Mouse (Mus musculus): ENCODE results near the gene Tmem51.

Gene Tmem51

DNA sequence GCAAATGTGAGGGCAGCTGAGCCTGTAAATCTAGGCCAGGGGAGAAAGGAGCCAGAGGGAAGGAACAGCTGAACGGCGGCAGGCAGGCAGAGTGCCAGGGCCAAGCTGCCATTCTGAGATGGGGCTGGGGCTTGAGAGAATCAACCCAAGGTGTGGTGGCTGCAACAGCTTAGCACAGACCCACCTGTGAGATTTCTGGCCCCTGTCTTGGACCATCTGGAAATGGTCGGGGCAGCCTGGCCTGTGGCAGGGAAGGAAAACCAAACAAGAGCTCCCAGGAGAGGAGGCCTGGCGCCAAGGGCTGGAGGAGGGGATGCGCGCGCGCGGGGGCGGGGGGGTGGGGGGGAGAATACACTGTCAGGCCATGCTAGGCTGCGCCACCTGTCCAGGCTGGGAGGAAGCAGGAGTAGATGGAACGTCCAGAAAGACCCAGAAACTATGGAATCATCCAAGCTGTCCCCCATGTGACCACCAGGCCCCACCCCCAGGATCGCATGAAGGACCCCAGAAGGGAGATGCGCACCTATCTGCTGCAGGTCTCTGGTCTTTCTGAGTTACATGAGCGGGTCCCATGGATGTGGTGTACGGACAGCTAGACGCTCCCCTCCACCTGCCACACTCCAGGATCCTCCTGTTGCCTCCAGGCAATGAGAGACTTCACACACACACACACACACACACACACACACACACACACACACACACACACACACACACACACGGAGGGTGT, 3.0 kb downstream of the Tmem51 start:
- DNase-seq: no peak

DNA sequence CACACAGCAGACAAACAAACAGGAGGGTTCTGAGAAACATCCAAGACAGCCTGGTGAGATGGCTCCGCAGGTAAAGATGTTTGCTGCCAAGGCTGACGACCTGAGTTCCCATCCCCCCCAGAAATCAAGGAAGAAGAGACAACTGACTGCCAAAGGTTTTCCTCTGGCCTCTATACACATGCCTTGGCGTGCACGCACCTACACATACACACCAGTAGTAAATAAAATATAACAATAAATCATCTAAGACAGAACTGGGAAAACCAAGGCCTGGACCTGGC, 3.7 kb downstream of the Tmem51 start:
- no peak for DNase-seq

DNA sequence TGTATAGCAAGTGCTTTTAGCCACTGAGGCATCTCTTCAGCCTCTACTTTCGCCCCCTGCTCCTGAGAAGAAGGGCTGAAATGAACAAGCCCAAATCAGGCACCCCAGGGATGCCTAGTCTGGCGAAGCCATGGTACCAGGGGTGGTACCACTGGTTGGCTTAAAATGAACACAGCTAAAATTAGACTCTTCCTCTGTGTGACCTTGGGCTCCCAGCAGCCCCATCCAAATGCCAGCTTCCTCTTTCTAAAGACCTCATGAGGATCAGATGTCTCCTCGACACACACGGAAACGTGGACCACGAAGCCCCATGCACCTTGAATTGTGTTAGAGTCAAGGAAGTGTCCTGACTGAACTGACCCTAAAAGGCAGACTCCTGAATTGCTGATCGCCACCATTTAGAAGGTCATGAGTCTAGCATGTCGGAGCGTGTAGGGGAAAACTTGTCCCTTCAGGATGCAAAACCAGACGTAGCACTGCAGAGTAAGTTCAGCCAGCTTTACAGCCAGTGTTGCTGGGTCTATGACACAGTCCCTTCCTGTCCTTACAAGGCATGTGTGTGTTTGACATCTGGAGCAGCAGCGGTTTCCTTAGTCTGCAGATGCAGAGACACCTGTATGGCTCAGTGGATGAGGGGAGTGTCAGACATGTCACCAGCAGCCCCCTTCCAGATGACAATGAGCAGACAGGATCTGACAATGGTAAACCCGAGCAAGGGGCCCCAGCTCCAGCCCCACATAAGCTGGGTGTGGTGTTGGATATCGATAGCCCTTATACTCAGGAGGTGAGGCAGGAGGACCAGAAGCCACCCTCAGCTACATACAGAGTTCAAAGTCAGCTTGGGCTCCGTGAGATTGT, 4.2 kb downstream of the Tmem51 start:
- DNase-seq: no peak

DNA sequence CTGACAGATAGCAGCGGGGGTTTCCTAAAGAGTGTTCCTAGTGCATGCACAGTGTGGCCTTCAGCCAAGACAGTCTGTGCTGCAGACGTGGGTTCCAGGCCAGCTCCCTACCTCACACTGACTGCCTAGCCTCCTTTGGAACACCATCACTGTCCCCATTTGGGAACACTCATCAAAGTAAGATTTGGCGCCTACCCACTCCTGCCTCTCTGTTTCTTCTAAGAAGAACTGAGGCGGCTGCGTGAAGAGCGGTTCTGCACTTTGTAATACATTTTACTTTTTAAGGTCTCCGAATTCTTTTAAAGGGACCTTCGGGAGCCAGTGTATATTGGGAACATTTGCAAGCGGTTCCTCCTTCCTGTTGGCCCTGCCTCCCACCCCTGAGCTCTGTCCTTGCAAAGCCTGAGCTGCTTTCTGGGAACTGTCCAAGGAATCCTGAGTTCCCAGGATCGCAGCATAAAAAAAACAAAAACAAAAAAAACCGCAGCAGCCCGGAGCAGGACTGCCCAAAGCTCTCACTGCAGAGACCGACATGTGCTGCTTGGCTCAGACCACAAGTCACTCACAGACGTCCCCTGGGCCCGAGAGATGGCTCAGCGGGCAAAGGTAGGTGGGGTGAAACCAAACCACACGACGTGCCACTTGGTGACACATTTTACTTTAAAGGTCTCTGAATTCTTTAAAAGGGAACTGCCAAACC, 6.4 kb downstream of the Tmem51 start:
- no peak for DNase-seq

DNA sequence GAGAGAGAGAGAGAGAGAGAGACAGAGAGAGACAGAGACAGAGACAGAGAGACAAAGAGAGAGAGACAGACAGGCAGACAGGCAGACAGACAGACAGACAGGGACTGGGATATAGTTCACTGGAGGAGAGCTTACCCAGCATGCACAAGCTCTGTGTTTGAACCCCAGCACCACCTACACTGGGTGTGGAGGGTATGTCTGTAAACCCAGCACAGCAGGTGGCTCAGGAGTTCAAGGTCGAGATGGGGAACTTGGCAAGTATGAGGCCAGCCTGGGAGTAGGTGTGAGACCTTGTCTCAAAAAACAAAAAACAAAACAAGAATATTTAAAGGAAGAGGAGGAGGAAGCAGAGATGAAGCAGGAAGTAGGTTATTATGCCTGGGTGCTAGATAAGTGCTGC, 7.2 kb downstream of the Tmem51 start:
- DNase-seq: no peak

DNA sequence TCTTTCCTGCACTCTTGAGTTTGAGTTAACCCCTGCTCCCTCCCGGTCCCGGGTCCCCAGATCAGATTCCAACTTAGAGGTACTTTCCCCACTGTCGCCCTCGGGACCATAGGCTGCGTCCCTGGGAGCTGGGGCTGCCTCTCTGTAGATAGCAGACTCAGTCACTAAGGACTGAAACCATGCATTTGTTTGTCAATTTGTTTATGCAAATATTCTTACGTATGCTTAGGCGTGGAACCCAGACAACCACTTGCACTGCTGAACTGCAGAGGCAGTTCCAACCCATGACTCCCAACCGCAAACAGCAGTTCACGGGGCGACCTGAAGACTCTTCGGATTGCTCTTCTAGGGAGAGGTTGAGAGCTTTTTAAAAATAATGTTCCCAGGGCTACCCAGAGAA, 8.2 kb downstream of the Tmem51 start:
- DNase-seq: no peak

DNA sequence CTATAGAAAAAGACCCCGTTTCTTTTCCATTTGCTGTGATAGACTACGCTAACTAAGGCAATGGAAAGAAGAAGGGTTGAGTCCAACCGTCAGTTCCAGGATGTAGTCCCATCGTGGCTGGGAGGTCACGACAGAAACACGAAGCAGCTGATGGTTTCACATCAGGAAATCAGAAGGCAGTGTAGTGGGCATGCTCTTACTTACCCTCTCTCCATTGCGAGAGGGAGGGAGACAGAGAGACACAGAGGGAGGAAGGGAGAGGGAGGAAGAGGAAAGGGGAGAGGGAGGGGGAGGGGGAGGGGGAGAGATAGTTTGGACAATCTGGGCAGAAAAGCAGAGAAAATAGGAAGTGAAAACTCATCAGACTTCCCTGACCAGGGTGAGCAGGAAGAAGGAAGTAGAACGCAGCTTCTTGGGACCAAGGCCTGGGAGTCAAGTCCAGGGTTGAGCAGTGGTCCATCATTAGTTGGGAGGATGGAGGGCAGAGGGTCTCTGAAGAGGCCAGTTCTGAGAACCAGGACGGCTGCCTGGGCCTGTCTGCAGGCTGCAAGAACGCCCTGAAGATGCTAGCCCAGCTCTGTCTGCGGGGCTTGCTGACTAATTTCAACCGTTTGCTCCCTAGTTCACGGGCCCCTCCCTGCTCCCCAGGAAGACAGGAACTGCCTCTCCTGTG, 9.9 kb downstream of the Tmem51 start:
- no peak for DNase-seq

DNA sequence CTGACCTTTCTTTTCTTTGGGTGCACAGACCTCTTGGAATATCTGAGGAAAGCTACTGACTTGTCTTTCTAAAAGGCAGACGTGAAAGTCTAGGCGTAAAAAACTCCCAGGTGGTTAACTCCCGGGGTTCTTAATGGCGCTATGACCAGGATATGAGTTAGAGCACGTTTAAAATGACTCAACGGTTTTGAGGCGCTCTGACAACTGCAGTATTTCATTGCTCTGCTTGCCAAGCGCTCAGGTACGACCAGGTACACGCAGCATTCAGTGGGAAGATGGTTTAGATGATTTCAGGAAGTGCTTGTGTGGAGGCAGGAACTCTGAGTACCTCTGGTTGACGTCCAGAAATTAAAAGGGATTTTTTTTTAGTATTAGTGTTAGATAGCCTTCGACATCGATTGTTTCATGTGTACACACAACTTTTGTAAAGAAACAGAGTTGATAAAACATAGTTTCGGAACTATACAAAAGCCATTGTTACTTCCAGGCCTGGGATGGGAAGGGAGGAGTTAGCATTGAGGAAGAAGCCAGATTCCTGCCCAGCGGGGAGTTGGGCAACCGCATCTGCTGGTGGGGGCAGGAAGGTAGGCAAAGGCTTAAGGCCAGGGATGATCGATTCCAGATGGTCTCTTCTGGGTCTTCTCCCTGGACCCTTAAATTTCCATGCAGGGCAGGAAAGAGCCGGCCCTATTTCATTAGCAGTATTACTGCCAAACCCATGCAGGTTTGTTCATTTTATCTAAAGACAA, 12.7 kb downstream of the Tmem51 start:
- peak; percentile 83 for DNase-seq

DNA sequence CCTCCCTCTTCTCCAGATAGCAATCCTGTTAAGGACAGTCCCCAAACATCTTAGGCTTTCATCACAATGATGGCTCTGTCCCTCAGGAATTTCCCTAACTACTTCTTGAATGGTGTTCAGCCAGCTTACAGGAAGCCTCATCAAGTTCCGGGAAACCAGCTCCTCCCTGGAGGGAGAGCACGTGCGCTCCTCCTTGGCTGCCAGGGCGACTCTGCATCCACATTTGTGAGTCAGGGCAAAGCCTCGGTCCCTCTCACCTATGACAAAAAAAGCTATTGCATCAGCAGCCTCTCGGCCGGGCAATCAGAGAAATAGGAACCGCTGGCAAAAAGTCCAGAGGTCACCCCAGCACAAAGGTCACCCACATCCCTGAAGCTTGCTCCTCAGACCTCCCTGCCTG, 13.3 kb downstream of the Tmem51 start:
- DNase-seq: no peak

DNA sequence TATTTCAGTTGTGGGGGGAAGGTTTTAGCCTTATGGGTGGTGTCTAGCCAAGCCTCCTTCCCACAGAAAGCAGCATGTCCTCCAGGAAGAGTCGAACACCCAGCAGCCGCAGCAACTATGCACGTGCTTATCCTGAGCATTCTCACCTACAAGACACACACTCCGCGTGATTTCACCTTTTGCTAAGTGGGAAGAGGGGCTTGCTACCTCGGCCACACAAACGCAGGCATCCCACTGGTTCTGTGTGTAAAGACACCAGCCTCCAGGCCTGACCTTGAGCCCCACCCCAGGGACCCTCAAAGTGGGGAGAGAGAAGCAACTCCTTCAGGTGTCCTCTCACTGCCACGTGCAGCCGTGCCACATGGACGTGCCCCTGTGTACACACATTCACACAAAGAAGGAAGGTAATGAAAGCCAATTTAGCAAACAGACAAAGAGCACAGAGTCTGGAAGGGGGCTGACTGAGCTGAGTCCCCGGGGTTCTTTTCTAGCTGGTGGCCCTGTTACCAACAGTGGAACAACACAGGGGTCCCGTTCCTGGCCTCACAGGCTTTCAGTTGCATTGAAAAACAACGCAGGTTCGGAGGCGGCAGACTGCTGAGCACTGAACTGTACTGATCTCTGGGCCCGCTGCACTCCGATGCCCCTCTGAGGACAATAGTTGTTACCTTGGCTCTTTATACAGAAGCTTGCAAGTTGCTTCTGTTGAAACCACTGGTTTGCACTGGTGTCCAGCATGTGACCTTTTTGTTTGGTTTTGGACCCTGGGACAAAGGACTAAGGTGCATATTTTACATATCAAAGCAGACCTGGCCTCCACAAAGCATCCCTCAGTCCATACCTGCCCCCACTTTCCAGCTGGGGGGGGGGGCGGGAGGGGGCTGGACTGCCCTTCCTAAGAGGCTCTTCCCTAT, 14.9 kb downstream of the Tmem51 start:
- DNase-seq: no peak

DNA sequence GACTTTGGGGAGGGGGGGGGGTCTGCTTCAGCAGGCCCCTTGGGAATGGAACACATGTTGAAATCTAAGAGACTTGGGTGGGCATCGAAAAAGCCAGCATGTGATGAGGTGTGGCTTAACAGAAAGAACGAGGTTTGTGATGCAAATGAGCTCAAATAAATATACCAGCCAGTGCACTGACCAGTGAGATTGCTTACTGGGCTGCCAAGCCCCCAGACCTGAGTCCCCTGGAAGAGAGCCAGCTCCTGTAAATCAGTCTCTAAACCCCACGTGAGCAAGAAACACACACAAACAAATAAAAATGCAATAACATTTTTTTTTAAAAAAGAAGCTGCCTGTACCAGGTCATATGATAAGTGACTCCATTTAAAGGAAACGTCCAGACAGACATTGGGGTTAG, 17.5 kb downstream of the Tmem51 start:
- no peak for DNase-seq

DNA sequence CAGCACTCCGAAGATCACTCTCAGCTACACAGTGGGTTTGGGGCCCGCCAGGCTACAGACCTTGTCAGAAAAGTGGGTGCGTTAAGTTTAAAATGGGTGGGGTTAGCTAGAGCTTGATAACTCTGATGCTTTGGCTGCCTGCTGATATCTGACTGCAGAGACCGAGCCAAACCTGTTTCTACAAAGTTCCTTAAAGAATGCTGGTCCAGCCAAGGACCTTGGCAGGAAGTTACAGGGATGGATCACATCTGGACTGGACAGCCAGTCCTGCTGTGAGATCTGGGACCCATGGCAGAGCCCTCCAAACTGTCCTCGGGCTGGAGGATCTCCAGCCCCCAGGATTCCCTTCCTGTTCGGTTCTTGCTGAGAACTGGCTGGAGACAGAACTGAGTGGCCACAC, 18.3 kb downstream of the Tmem51 start:
- no peak for DNase-seq

DNA sequence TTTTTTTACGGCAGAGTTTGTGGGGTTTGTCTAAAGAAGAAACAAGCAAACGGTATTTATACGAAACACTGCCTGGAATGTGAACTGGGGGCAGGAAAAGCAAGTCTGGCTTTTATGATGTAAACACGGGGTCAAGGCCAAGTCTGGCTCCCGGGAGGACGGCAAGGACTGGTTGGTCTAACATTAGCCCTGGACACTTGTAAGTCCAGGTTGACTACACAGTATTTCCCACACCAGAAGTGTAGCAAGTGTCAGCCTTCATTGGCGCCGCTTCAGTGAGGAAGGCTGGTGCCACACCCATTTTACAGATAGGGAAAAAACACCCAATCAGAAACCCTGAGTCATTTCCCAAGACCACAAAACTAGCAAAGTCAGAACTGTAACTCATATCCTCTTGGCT, 18.8 kb downstream of the Tmem51 start:
- no peak for DNase-seq

DNA sequence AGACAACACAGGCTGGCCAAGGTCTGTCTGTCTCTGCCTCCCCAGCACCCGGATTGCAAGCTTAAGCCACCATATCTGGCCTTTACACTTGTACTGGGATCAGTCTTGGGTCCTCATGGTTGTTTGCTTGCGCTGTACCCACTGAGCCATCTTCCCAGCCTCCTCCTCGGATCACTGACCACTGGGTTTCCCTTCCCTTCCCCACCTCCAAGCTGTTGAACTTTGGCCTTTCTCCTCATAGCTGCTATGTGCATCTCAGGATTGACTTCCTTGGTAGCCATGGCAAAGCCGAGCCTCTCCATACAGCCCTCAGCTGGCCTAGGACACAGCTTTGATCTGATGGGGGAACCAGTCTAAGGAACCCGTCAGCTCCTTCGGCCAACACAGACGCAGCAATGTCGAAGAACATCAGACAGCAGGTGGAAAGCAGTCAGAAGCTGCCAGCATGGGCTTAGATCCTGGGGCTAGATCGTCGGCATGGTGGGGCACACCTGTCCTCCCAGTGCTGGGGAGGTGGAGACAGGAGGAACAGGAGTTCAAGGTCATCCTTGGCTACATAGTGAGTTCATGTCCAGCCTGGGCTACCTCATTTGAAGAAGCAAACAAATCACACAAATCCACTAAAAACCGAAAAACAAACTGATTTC, 19.4 kb downstream of the Tmem51 start:
- DNase-seq: no peak

DNA sequence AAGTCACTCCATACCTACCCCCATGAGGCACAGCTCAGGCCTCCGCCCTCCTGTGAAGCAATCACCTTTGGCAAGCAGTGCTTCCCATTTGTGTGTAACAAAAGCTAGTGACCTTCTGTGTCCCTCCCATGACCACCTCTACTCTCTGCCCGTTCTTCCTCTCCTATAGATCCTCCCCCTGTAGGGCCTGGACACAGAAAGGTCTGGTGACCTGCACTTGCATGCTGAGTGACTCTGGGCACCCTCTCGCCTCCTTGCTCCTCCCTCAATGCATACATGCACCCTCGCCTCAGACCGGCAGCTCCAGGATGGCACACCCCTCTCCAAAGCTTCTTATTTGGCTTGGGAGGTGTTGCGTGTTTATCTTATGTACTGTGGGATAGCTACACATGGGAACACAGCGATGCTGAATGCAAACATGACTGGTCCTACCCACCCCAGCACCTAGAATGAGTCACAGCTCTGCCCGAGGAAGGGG, 21.0 kb downstream of the Tmem51 start:
- DNase-seq: no peak

DNA sequence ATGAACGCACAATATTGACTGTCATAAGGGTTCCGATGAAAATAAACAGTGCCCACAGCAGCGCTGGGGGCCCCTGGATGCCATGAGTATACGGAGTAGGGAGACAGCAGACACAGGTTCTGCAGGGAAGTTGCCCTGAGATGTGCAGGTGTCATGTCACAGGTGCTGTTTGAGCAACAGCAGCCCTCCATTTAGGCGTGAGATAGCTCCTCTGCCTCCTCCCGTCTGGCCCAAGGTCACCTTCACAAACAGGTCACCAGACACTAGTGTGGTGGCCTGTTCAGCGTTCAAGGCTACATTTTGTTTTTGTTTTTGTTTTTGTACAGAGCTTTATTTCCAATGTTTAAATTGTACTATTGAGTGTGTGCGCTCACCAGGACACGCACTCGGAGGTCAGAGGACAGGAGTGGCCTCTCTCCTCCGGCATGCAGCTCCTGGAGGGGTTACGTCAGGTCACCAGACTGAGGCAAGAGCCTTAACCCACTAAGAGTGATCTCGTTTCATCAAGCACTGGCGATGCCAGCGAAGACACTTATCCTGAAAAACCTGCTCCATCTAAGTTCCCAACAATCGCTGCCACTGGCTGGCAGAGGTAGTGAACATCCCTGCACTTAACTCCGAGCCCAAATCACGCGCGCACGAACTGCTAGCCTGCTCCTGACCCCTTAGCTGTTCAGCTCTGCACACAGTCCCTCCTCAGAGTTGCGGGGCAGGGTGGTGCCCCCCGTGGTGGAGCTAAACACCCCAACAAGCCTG, 22.4 kb downstream of the Tmem51 start:
- DNase-seq: no peak

DNA sequence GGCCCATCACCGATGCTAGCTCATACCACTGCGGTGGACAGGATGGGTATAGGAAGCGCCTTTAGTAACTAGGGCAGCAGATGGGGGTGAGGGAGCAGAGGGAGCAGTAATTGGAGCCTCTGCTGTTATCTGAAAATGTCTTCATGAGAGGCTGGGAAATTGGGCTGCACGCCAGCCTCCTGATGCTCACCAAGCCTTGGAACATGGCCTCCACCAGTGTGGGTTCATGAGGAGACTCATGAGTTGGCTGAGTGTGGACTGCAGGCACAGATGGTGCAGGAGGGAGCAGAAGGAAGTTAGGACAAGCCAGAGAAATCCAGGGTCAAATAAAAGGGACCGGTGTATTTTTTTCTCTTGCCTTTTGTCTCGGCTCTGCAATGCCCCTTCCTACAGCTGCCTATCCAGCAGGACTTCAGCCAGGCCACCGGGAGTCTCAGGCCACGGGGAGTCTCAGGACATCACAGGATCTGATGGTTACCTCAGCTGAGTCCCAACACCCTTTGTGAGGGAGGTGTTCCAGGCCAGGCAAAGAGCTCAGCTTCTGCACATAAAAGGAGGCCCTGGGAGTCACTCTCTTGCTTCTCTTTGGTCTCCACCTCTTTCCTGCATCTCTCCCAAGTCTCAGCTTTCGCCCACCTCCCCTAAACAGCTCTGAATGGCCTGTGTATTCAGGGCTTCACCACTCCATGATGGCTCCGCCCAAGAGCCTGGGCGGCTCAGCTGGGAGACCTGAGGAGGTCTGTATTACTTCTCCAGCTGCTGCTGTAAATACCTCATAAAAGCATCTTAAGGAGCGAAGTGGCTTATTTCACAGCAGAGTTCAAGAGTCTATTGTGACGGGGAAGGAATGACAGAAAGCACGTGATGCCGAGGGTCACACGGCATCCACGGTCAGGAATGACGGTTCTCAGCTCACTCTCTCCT, 23.4 kb downstream of the Tmem51 start:
- DNase-seq: peak; percentile 59

DNA sequence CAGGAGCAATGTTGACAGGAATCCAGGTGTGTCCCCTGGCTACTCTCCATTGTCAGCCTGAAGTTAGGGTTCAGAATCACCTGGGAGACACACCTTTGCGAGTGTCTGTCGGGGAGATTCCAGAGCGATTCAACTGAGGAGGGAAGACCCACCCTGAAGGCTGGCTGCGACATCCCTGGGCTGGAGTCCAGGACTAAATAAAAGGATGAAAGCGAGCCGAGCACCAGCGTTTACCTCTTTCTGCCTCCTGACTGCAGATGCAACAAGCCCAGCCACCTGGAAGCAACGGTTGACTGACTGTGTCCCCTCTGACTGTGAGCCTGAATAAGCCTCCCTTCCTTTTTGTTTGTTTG, 24.3 kb downstream of the Tmem51 start:
- no peak for DNase-seq
